Mouse (Mus musculus): ENCODE results near the gene Sdad1.
A peak's percentile ranks its signal among the peaks of the same experiment; 100 is the strongest.

Gene Sdad1

DNA sequence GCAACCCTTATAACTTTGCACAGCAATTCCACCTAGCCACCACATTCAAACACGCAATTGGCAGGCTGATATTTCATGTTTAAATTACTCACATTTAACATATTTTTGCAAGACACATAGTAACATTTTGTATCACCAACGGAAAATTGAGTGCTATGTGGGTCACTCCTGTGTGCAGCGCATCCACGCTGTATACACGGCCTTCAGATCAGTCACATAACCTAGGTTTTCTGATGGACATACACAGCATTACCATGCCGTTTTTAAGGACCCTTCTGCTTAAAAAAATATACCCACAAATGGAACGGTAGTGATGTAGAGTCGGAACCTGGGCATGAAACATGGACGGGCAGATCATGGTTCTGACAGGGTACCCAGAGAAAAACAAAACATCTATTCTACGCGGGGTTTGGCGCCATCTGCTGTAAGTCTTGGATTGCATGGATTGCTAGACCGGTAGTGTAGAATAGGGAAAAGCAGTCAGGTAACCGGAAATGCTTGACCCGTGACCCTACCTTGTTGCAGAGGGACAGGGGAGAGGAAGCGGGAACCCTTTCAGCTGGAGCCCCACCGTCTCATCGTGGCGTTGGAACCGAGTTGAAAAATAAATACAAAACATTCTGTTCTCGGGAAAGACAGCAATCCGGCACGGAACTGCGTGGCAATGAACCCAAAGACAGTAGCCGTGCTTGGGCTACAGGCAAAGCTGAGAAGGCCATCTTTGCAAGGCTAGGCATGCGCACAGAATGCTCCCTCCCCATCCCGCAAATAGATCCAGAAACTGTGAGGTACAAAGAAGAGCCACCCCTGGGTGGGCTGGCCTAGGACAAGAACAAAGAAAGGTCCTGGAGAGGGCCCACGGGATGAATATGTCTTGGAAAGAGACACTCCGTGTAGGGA lies 70.7 kb downstream of the Sdad1 start:
- DNase-seq (ENCODE audit: low spot score in 2 of 2) = peak; percentile 42 to 62

GRCm38 (mm10) chr5:92234939-92235557 lies 75.2 kb downstream of the Sdad1 start:
- DNase-seq (ENCODE audit: low spot score in 2 of 2) = no peak
